Mouse (Mus musculus) C2C12 (cell line): ENCODE measurements at regions not wholly inside any gene's neighbourhood (a gene's known extent, or its start where the extent isn't known, plus 50 kb on each side); places are given as distances from the start of the nearest gene placed in this dataset.

ENCODE experiments used
- CTCF ChIP-seq: IDR thresholded peaks from one replicate; pipeline ENCODE4 v1.5.1; 2011; ENCODE audit not compliant: control insufficient read depth, insufficient read depth, insufficient read length
- USF1 ChIP-seq: IDR thresholded peaks from one replicate; pipeline ENCODE4 v1.6.1; 2011; ENCODE audit warnings: low read depth, mild to moderate bottlenecking, control low read depth, moderate library complexity

GRCm38 (mm10) chr13:106562588-106562987, 374.2 kb downstream of the Ipo11 start:
- no peak for TF ChIP-seq CTCF
- no peak for TF ChIP-seq USF1
